Mouse (Mus musculus): ENCODE measurements at regions not wholly inside any gene's neighbourhood (a gene's known extent, or its start where the extent isn't known, plus 50 kb on each side); places are given as distances from the start of the nearest gene placed in this dataset.

DNA sequence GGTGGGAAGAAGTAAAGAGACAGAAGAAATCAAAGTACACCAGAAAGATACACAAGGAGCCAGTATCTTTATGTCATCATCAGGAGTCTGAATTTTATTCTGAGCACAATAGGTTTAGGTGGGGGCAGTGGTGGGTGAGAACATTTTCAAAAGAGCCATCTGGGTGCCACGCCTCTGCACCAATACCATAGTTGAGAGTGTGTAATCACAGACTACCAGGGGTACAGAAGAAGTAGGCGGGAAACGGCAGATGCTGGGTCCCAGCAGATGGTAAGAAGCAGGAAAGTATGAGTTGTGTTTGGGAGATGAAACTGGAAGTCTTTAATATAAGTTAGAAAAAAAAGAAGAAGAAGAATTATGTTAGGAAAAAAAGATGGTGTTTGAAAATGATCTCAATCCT, 682.7 kb upstream of the Pou3f3 start:
- DNase-seq = no peak

DNA sequence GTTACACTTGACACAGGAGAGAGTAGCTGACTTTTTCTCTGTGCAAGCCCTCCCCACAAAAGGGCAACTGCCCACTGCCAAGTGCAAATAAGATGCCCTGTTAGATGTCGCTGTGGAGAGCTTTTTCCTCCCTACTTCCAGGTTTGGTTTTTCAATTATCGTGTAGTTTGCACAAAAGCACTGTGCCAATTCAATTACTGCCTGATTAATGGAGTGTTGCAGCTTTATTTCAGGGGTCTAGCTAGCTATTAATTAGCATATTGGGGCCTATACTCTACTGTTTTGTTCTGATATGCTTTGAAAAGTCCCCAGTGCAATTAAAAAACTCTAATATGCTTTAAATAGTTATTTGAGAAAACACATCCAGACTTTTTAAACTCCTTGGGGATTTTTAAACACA, 676.6 kb upstream of the Pou3f3 start:
- DNase-seq = no peak

DNA sequence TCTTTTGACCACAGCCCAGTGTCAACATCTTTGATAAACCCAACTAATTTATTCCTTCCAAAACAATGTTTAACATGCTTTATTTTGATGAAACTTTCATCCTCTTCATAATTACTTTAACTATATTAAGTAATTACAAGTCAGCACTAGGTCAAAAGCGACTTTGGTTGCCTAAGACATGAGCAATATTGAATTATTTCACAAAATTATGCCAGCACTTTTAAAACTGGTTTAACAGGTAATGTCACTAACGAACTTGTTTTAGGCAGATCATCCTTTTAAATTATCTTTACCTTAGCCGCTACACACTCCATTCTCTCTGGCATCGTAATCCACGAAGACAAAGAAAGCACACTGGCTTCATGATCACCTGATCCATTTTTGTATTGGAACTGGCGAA, 669.8 kb upstream of the Pou3f3 start:
- DNase-seq = no peak

DNA sequence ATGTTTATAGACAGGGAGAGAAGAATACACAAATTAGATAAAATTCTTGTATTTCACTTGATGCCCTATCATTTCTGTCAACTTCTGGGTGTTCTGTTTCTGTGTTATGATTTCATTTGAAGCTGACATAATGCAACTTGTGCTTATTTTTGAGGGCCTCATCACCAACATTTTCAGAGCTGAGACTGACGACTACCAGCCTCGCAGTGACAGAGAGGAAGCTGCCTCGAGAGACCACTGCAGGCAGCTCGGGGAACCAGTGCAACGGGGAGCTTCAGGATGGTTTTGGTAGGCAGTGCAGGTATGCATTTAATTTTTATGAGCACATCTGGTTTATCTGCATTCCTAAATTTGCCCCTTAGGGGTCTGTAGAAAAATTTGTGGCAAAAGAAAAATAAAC, 669.1 kb upstream of the Pou3f3 start:
- no peak for DNase-seq

DNA sequence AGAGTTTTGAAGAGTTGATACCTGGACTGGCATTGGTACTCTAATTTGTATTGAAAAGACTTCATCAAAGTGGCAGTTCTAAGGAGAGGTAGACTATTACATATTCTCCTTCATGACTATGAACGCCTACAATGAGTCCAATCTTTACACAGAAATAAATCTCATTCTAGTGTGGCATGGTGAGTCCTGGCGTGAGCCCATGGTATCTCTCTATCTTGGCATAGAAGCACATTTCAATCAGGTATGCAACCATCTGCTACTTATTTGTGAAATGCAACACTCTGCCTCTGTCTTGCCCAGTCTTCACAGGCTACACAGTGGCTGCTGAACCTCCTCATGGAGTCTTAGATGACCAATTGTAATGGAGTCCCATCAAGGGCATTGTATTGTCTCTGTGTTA, 661.8 kb upstream of the Pou3f3 start:
- DNase-seq = no peak

DNA sequence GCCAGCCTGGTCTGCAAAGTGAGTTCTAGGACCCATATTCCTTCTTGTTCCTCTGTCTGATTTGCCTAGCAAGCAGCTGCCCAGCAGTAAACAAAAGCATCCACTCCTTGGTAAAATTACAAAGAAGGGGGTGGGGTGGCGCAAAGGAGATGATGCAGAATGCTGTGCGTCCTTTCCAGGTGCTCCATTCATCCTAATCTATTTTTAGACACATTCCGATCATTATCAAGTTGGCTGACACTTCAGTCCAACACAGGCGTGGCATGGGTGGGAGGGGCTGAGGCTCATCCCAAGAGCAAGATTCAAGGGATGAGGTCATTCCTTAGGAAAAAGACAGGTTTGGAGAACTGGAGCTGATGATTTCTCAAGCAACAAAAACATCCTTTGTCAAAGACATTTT, 660.2 kb upstream of the Pou3f3 start:
- no peak for DNase-seq

DNA sequence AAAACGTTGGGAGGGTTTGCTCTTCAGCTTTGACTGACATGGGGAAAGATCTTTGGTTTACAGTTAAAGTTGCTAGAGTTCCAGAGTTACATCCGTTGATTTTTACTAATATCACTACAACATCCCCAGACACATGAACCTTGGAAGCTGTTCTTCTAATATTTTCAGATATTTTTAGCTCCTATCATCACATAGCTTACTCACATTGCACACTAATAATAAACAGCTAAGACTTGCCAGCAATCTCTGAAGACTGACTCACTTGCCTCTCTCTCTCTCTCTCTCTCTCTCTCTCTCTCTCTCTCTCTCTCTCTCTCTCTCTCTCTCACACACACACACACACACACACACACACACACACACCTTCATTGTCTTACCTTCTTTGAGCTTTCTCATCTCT, 654.0 kb upstream of the Pou3f3 start:
- no peak for DNase-seq

DNA sequence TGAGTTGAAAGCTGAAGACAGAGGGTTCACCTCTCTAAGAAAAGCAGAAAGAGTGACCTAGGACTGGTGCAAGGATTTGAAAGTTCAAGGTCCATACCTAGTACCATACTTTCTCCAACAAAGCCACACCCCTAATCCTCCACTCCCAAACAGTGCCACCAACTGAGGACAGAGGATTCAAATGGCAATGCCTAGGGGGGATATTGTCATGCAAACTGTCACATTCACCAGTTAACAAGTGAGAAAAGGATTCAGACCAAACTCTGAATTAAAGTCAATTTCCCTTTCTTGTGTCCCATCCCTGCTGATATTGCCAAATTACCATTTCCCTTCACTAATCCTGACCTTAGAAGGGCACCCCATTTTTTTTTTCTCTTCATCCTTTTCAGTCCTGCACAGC, 637.1 kb upstream of the Pou3f3 start:
- no peak for DNase-seq

DNA sequence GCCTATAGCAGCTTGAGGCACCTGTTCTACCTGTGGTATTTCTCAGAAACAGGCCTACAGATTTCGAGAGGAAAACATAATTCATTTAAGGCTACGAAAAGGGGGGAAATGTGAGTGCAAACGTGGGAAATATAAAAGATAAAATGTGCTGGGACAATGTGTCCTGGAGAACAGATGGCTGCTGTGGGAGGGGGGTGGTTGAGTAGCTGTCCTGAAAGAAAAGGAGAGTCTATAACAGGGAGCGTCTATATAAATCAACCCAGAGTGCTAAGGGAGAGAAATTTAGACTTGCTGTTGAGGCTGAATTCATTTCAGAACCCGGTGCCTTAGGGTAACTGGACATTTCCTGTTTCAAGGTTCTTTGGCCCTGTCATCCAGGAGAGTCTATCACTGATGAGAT, 625.5 kb upstream of the Pou3f3 start:
- no peak for DNase-seq

DNA sequence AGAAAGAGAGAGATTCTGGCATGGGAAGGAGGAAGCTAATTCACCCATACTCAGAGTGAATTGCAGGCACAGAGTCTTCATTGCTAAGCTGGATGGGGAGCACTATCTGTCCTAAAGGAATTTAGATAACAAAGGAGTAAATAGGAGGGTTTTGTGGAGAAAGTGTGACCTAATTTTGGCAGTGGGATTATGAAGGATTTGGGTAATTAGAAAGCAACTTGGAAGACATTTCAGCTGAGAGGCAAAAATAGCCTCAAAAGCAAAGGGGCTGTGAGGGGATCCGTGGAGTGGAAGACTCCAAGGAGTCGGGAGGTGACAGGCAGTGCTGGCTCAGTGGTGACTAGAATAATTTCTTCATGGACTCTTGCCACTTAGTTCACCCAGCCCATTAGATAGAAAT, 599.5 kb upstream of the Pou3f3 start:
- no peak for DNase-seq

DNA sequence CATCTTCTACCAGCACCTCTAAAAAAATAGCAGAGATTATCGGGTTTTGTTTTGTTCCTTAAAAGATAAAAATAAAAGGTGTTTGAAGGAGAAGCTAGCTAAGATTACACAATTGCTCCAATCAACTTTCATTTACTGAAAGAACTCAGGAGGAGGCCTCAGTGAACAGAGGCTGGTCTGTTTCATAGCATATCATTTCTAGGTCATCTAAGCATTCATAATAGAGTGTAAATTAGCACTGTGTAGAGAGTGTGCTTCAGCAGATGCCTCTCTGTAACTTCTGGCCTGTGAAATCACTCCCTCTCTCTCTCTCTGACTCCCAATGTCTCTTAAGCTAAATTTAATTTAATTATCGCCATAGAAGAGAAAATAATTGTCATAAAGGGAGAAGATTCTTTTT, 597.0 kb upstream of the Pou3f3 start:
- no peak for DNase-seq

DNA sequence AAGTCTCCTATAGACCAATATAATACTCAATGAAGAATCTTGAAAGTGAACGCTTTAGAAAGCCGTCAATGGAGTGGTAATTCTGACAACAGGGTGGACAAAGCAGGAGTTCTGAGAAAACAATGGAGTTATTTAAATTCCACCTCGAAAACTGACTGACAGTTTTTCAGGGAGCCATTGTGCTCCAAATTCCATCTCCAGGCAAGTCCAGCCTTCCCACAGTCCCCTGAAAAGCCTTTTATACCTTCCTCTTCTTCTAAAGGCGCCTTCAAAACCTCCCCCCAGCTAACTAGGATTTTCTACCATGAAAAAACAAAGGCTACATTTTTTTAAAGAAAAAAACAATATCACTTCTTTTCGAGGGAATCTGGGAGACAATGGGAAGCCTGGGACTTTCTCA, 588.0 kb upstream of the Pou3f3 start:
- no peak for DNase-seq

DNA sequence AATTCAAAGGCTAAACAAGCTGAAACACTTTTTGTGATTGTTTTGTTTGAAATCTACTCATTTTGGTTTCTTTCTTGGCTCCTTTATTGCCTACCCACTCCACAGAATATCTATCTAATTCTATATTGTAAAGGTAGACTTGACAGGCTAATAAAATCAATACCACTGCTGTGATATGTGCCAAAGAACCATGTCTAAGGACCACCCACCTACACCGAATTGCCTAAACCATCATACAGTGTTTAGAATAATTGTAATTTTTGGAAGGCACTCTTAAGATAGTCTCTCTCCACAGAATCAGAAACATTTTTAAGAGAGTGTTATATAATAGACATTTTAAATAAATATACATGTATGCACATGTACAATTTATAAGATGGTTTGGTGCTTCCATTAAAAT, 587.6 kb upstream of the Pou3f3 start:
- DNase-seq = no peak

DNA sequence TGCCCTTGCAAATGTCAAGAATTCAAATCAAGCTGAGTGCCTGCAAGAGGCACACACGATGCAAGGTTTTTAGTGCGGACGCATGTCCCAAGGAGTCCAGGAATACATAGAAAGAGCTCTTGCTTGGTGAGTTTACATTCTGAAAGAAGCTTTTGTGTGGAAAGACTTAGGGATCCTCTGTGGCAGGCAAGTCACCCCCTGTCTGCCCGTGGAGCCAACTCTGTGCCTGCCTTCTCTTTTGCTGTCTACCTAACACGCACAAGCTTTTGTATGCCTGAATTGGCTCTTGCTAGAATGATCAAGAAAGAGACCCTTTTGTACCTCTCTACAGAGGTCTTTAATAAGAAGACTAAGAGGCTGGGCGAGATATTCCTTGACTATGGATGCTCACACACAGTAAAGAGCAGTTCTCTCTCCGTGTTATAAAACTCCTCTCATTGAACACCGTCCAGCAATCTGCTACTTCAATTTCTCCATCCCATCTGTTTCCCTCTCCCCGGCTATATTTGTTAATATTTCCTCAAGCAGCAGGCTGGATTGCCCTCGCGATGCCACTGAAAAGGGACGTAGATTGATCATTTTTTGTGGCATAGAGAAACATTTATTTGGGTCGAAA, 543.3 kb upstream of the Pou3f3 start:
- DNase-seq = no peak

DNA sequence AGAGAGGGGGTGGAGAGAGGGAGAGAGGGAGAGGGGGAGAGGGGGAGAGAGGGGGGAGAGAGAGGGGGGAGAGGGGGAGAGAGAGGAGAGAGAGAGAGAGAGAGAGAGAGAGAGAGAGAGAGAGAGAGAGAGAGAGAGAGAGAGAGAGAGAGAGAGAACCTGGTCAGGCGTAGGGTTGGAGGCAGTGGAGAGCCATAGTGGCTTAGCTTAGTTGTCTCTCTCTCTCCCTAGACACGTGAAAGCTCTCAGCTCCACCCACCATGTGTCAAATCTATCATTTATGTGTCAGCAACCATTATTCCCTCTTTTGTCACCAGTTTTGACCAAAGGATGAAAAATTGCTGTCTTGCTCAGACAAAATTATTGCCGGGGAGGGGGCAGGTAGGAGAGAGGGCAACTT, 542.7 kb upstream of the Pou3f3 start:
- no peak for DNase-seq

DNA sequence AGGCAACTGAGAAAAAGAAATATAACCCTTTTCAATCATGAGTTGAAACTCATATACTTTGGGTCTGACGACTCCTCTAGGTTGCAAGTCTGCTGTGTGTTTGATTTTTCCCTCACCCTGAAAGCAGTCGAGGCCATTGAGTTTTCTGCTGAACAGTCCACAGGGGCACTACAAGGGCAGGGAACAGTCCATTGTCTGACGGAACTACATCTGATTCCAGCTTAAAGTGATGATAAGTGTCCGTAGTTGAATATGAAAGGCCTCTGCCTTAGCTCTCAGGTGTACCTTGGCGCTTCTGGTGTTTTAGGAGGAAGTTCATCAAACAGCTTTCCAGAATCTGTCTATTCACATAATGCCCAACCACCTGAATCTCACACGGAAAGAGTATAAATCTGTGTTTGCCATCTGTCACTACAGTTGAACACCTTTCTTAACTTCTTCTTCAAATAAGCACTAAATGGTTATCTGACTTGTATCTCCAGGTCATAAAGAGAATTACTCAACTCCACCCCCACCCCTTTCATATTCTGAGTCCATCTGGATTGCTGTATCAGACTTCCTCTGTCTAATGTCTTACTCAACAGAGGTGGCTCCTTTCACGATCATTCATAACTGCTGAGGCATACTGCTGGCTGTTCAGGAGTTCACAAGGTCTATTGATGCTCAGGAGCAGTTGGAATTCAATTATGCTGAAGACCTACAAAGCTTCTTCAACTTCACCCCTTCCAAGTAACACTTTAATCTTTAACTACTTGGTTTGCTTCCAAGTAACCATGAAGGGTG, 527.6 kb upstream of the Pou3f3 start:
- no peak for DNase-seq

DNA sequence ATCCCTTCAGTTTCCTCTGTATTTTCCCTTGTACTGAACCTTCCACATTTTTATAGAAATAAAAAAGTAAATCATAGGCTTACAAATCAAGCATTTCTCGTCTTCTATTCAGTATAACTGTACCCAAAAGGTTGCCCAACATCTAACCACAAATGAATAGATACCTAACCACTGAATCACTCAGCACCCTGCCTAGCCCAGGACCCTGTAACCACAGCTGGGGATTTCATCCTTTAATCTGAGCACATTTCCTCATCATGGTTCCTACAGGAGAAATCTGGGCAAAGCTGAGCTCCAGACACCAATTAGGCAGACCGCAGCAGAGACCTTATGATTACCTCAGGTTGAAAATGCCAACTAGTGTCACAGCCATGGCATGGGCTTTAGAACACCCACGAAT, 526.1 kb upstream of the Pou3f3 start:
- no peak for DNase-seq

DNA sequence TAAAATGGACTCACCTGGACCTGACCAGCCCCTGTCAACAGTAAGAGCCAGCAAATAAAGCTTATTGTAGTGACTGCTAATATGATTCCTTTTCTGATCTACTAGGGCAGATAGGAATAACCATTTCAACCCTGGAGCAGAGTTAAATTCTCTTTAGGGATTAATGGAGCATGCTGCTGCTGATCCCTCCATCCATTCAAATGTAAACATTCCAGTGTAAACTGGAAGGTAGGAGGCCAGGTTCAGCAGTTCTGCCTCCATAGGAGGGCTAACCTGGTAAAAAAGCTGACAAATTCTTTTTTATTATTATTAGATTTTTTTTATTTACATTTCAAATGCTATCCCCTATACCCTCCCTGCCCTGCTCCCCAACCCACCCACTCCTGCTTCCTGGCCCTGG, 509.3 kb upstream of the Pou3f3 start:
- no peak for DNase-seq

DNA sequence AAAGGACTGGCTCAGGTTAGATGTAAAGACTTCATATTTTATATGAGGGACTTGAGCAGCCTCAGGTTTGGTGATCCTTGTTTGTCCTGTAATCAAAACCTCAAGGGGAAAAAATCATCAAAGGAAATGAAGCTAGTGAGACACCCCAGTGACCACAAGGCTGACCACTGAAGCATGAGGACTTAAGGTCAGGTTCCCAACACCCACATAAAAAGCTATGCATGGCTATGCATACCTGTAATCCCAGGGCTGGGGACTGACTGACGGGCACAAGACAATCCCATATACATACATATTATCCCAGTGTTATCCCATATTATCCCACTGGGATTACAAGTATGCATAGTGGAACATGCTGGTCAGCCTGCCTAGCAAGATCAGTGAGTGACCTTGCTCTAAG, 467.5 kb upstream of the Pou3f3 start:
- no peak for DNase-seq

DNA sequence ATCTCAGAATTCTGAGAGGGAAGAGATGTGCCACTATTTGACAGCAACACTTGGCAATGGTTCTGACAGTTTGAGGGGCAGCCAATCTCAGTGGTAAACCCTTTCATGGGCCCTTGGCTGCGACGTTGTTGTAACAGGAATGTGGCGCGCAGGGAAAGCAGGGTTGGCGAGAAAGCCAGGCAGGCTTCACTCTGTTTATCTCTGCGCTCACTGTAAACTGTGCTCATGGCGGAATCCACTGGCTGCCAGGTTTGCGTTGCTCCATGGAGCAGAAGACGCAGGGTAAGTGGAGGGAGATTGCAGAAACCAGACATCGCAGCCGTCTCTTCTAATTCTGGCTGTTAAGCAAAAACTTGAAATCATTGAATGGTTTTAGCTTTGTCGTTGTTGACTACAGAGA, 465.9 kb upstream of the Pou3f3 start:
- DNase-seq = no peak

DNA sequence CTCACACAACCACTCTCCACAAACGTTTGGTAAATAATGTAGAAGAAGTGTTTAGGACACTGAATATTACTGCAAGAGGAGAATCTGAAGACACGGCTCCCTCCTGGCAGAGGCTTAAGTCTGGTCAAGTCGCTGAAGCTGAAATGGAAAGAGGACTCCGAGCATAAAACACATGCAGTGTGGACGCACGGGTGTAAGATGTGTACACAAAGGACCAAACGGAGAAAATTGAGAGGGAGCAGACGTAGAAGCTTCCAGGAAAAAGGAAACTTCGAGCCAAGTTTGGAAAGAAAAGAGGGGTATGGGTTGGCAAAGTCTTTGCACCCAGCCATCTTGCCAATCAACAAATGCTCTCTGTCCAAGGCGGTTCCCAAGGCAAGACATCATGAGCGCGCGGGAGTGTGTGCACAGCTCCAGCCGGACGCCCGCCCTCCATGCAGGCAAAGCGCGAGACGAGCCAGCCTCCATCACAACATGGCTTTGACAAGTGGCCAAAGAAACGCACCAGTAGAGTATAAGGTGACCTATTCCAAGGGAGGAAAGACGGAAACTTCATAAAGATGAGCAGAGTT, 465.0 kb upstream of the Pou3f3 start:
- DNase-seq = no peak

DNA sequence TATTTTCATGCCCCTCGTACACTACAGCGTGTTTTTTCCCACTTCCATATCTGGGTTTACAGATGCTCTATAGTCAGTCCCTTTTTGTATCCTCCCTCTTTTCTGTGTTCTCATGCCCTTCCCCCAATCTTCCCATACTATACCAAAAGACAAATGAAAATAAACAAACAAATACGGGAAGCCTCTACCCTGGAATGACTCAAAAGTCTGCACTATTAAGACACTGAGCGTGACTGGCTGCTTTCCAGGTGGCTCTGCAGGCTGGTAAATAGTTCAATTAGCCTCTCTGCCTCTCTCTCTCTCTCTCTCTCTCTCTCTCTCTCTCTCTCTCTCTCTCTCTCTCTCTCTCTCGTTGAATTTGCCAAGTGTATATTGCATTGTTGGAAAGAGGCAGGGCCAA, 464.5 kb upstream of the Pou3f3 start:
- DNase-seq = no peak

DNA sequence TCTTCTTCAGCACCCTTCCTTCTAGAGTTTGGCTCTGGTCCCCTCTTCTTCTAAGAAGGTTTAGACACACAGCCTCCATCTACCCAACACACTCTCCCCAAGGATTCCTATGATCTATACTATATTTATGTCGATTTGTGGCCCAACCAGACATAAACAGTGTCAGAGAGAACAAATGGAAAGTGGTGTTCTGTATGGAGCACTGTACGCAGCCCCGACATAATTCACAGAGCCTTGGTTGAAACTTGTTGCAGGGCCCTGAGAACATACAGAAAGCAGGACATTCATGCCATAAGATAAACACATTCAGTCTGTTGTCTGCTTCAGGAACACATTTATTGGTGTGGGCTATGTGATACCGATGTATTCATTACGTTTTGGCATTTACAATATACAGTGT, 463.7 kb upstream of the Pou3f3 start:
- DNase-seq = no peak

DNA sequence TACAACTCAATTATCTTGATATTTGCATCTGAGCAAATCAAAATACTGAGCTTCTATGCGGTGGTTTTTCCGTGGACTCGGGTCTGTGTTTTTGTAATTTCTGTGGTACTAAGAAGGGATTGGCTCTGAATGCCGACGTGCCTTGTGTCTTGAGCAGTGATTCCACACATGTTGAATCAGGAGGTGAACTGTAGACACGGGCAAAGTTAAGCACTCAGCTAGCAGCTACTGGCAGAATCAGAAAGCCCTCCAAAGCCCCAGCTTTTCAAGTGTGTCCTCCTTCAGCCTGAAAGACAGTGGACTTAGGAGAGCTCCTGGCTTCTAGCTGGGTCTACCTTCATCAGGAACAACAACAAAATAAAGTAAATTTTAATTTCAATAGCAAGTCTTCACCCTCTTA, 462.9 kb upstream of the Pou3f3 start:
- DNase-seq = no peak

DNA sequence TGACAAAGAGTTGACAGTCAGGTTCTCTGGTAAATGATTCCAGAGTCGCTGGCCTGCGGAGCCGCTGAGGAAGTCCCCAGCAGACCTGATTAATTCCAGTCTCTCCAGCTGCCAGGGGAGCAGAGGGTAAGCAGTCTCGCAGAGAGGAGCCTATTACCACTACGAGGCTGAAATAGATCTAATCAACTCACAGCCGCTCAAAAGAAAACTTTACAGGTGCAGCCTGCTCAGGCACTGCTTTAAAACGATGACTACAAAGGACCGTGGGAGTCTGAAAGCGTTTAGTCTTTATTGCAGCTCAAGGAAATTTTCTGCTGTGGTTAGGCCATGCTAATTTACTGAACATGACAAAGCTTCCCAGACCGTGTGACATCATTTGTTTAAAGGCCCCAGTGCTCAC, 462.3 kb upstream of the Pou3f3 start:
- DNase-seq = no peak

Measured in liver (tissue).